Mouse (Mus musculus): ENCODE measurements around the gene Tnrc6a. TPM values are rescaled to one million over a fixed set of nuclear protein-coding genes. Genes with fewer than 3 reads are reported as not detected.

Gene Tnrc6a
- polyA plus RNA-seq, 1 experiment from 2014 or later = 79.9 TPM

GRCm38 (mm10) chr7:123106326-123106725 is 17.4 kb upstream of the Tnrc6a start:
- H3K9me3 ChIP-seq (replicated peaks) = no peaks in the 10 kb centered on the region
- no peak overlapping the region for H3K27ac ChIP-seq
- no peaks in the 10 kb centered on the region for H3K27me3 ChIP-seq
- 94% methylated on average over 2 of the region's 2 CpGs for WGBS
- H3K4me3 ChIP-seq = no peak overlapping the region
- no peak overlapping the region for H3K9ac ChIP-seq
- no peaks in the 10 kb centered on the region for H3K36me3 ChIP-seq
- no peak for ATAC-seq (ENCODE audit: low FRiP score)
- H3K4me2 ChIP-seq (replicated peaks) = no peak overlapping the region
- peaks cover 5% of the 10 kb centered on the region; the same call in 1 of the 2 replicates for H3K4me1 ChIP-seq

GRCm38 (mm10) chr7:123108058-123109055 is 15.3 kb upstream of the Tnrc6a start:
- Histone ChIP-seq H3K4me3 (no peak overlapping the region), H3K4me2 (replicated peaks) (no peak overlapping the region), H3K4me1 (peaks cover 5% of the 10 kb centered on the region; the same call in 1 of the 2 replicates), H3K9ac (no peak overlapping the region), H3K36me3 (no peaks in the 10 kb centered on the region), H3K9me3 (replicated peaks) (no peaks in the 10 kb centered on the region), H3K27ac (no peak overlapping the region), H3K27me3 (no peaks in the 10 kb centered on the region)
- 73% methylated on average over 13 of the region's 13 CpGs for WGBS
- no peak for ATAC-seq (ENCODE audit: low FRiP score)

GRCm38 (mm10) chr7:123109361-123110000 is 14.2 kb upstream of the Tnrc6a start:
- Histone ChIP-seq H3K36me3 (no peaks in the 10 kb centered on the region), H3K4me2 (replicated peaks) (no peak overlapping the region), H3K27ac (no peak overlapping the region), H3K27me3 (no peaks in the 10 kb centered on the region), H3K4me3 (no peak overlapping the region), H3K4me1 (peaks cover 5% of the 10 kb centered on the region; the same call in 1 of the 2 replicates), H3K9ac (no peak overlapping the region), H3K9me3 (replicated peaks) (no peaks in the 10 kb centered on the region)
- ATAC-seq (ENCODE audit: low FRiP score) = no peak
- WGBS = 93% methylated on average over 7 of the region's 7 CpGs

- Histone ChIP-seq H3K4me1 (peaks cover 5% of the 10 kb centered on the region; the same call in 1 of the 2 replicates), H3K4me3 (no peak overlapping the region), H3K27ac (no peak overlapping the region), H3K9me3 (replicated peaks) (no peaks in the 10 kb centered on the region), H3K4me2 (replicated peaks) (no peak overlapping the region), H3K9ac (no peak overlapping the region), H3K27me3 (no peaks in the 10 kb centered on the region), H3K36me3 (no peaks in the 10 kb centered on the region)
- 76% methylated on average over 3 of the region's 3 CpGs for WGBS
- no peak for ATAC-seq (ENCODE audit: low FRiP score)
These were observed 13.6 kb upstream of the Tnrc6a start for GRCm38 (mm10) chr7:123110135-123110534.

- H3K27me3 ChIP-seq = no peaks in the 10 kb centered on the region
- H3K9me3 ChIP-seq (replicated peaks) = no peaks in the 10 kb centered on the region
- H3K4me1 ChIP-seq = peaks cover under 1% of the 10 kb centered on the region; the same call in 1 of the 2 replicates
- no peak overlapping the region for H3K9ac ChIP-seq
- no peak for ATAC-seq (ENCODE audit: low FRiP score)
- H3K27ac ChIP-seq = no peak overlapping the region
- H3K4me3 ChIP-seq = no peak overlapping the region
- no peak overlapping the region for H3K4me2 ChIP-seq (replicated peaks)
- WGBS = 93% methylated on average over 6 of the region's 6 CpGs
- H3K36me3 ChIP-seq = no peaks in the 10 kb centered on the region
These were observed 10.1 kb upstream of the Tnrc6a start for GRCm38 (mm10) chr7:123113590-123113989.

GRCm38 (mm10) chr7:123116799-123117198 is 6.9 kb upstream of the Tnrc6a start:
- WGBS = 82% methylated on average over 12 of the region's 12 CpGs
- Histone ChIP-seq H3K27me3 (no peaks in the 10 kb centered on the region), H3K9ac (no peak overlapping the region), H3K27ac (no peak overlapping the region), H3K4me2 (replicated peaks) (no peak overlapping the region), H3K4me1 (no peaks in the 10 kb centered on the region), H3K36me3 (no peaks in the 10 kb centered on the region), H3K4me3 (no peak overlapping the region), H3K9me3 (replicated peaks) (no peaks in the 10 kb centered on the region)
- no peak for ATAC-seq (ENCODE audit: low FRiP score)

GRCm38 (mm10) chr7:123117209-123117608 is 6.5 kb upstream of the Tnrc6a start:
- no peak for ATAC-seq (ENCODE audit: low FRiP score)
- H3K4me2 ChIP-seq (replicated peaks) = no peak overlapping the region
- H3K9me3 ChIP-seq (replicated peaks) = no peaks in the 10 kb centered on the region
- no peak overlapping the region for H3K9ac ChIP-seq
- H3K4me1 ChIP-seq = no peaks in the 10 kb centered on the region
- WGBS = 90% methylated on average over 4 of the region's 4 CpGs
- no peak overlapping the region for H3K4me3 ChIP-seq
- no peaks in the 10 kb centered on the region for H3K36me3 ChIP-seq
- H3K27ac ChIP-seq = no peak overlapping the region
- H3K27me3 ChIP-seq = no peaks in the 10 kb centered on the region

GRCm38 (mm10) chr7:123120516-123120915 is 3.2 kb upstream of the Tnrc6a start:
- peaks cover 4% of the 10 kb centered on the region; the same call in 1 of the 2 replicates for H3K4me1 ChIP-seq
- H3K27me3 ChIP-seq = no peaks in the 10 kb centered on the region
- no peak overlapping the region for H3K9ac ChIP-seq
- H3K9me3 ChIP-seq (replicated peaks) = no peaks in the 10 kb centered on the region
- H3K4me3 ChIP-seq = no peak overlapping the region
- H3K27ac ChIP-seq = no peak overlapping the region
- no peak overlapping the region for H3K4me2 ChIP-seq (replicated peaks)
- H3K36me3 ChIP-seq = no peaks in the 10 kb centered on the region
- no peak for ATAC-seq (ENCODE audit: low FRiP score)
- 89% methylated on average over 7 of the region's 7 CpGs for WGBS

GRCm38 (mm10) chr7:123124299-123124716 is 623 bp downstream of the Tnrc6a start:
- Histone ChIP-seq H3K4me1 (peaks cover 17% of the 10 kb centered on the region), H3K4me3 (peak overlapping the region; percentile 89), H3K27me3 (no peaks in the 10 kb centered on the region), H3K27ac (peak overlapping the region; percentile 95), H3K9me3 (replicated peaks) (no peaks in the 10 kb centered on the region), H3K4me2 (replicated peaks) (peak overlapping the region; percentile 60), H3K9ac (peak overlapping the region; percentile 94), H3K36me3 (peaks cover 6% of the 10 kb centered on the region)
- ATAC-seq (ENCODE audit: low FRiP score) = peak; percentile 81
- 2% methylated on average over 21 of the region's 45 CpGs for WGBS

GRCm38 (mm10) chr7:123124735-123125181 is 1.1 kb downstream of the Tnrc6a start:
- peaks cover 6% of the 10 kb centered on the region for H3K36me3 ChIP-seq
- no peaks in the 10 kb centered on the region for H3K9me3 ChIP-seq (replicated peaks)
- whole genome bisulfite sequencing = 3% methylated on average over 16 of the region's 16 CpGs
- peak overlapping the region; percentile 95 for H3K27ac ChIP-seq
- H3K27me3 ChIP-seq = no peaks in the 10 kb centered on the region
- peaks cover 17% of the 10 kb centered on the region for H3K4me1 ChIP-seq
- peak; percentile 38; the same call in 1 of the 2 replicates for ATAC-seq (ENCODE audit: low FRiP score)
- peak overlapping the region; percentile 60 for H3K4me2 ChIP-seq (replicated peaks)
- H3K4me3 ChIP-seq = peak overlapping the region; percentile 89
- peak overlapping the region; percentile 94 for H3K9ac ChIP-seq

GRCm38 (mm10) chr7:123126056-123126455 is 2.4 kb downstream of the Tnrc6a start:
- H3K27ac ChIP-seq = no peak overlapping the region
- no peaks in the 10 kb centered on the region for H3K27me3 ChIP-seq
- H3K9ac ChIP-seq = no peak overlapping the region
- H3K9me3 ChIP-seq (replicated peaks) = no peaks in the 10 kb centered on the region
- ATAC-seq (ENCODE audit: low FRiP score) = no peak
- H3K4me3 ChIP-seq = no peak overlapping the region
- peaks cover 6% of the 10 kb centered on the region for H3K36me3 ChIP-seq
- peaks cover 20% of the 10 kb centered on the region for H3K4me1 ChIP-seq
- H3K4me2 ChIP-seq (replicated peaks) = no peak overlapping the region
- 65% methylated on average over 4 of the region's 4 CpGs for WGBS

- Histone ChIP-seq H3K36me3 (peaks cover 6% of the 10 kb centered on the region), H3K4me2 (replicated peaks) (no peak overlapping the region), H3K27me3 (no peaks in the 10 kb centered on the region), H3K9ac (no peak overlapping the region), H3K4me3 (no peak overlapping the region), H3K4me1 (peaks cover 20% of the 10 kb centered on the region), H3K9me3 (replicated peaks) (no peaks in the 10 kb centered on the region), H3K27ac (no peak overlapping the region)
- WGBS = 76% methylated on average over 1 of the region's 1 CpGs
- no peak for ATAC-seq (ENCODE audit: low FRiP score)
These were observed 3.6 kb downstream of the Tnrc6a start for GRCm38 (mm10) chr7:123127301-123127700.

All from hindbrain, embryonic 12.5 days (tissue).